Mouse (Mus musculus) lung, postnatal 0 days (tissue): ENCODE measurements around the gene Fah.

ENCODE experiments used
- CTCF ChIP-seq: IDR thresholded peaks from 2 replicates; pipeline ENCODE4 v1.5.1; 2016; ENCODE audit warnings: antibody characterized with exemption, mild to moderate bottlenecking
- EP300 ChIP-seq: IDR thresholded peaks from 2 replicates; pipeline ENCODE4 v1.6.1; 2016; ENCODE audit warnings: antibody characterized with exemption, mild to moderate bottlenecking, control low read depth

GRCm38 (mm10) chr7:84566200-84566599 lies 40.3 kb downstream of the Fah start:
- TF ChIP-seq EP300: no peak
- TF ChIP-seq CTCF: no peak
